Mouse (Mus musculus): ENCODE measurements around the gene Nrap. TPM values are rescaled to one million over a fixed set of nuclear protein-coding genes. Genes with fewer than 3 reads are reported as not detected.

Gene Nrap
- total and polyA plus RNA-seq, 2 experiments = 0.11 to 0.55 TPM

- WGBS = 68% methylated on average over 3 of the region's 3 CpGs
Measured at GRCm38 (mm10) chr19:56297264-56297663, 92.6 kb downstream of the Nrap start.

GRCm38 (mm10) chr19:56296668-56297067, 93.2 kb downstream of the Nrap start:
- no peak overlapping the region for H3K27ac ChIP-seq (replicated peaks; ENCODE audit: insufficient read depth, low read depth, low read length)

More at GRCm38 (mm10) chr19:56297264-56297663, 92.6 kb downstream of the Nrap start:
- no peak overlapping the region for H3K4me3 ChIP-seq (ENCODE audit: insufficient read depth, low read depth, low read length)
- TF ChIP-seq CTCF (IDR thresholded peaks at IDR 0.05; ENCODE audit: low read depth, low read length) = no peak
- TF ChIP-seq POLR2A (IDR thresholded peaks at IDR 0.05; ENCODE audit: extremely low read depth, insufficient read depth, low read length) = no peak
- peaks cover 12% of the 10 kb centered on the region for H3K4me1 ChIP-seq (ENCODE audit: control insufficient read depth, insufficient read depth, low read length)
- no peak overlapping the region for H3K27ac ChIP-seq (replicated peaks; ENCODE audit: insufficient read depth, low read depth, low read length)
- DNase-seq (ENCODE audit: extremely low read depth, low read depth, low spot score) = no peak
- no peaks in the 10 kb centered on the region for H3K27me3 ChIP-seq (ENCODE audit: control insufficient read depth, insufficient read depth, low read length)
- no peak overlapping the region for H3K9ac ChIP-seq (ENCODE audit: low read depth, low read length)
- H3K79me2 ChIP-seq (ENCODE audit: control insufficient read depth, insufficient read depth, low read length) = peaks cover 9% of the 10 kb centered on the region
- peaks cover 17% of the 10 kb centered on the region for H3K36me3 ChIP-seq (ENCODE audit: control insufficient read depth, insufficient read depth, low read length)

GRCm38 (mm10) chr19:56294654-56295399, 95.0 kb downstream of the Nrap start:
- DNase-seq (ENCODE audit: extremely low read depth, low read depth, low spot score) = peak; percentile 76
- Histone ChIP-seq H3K4me3 (ENCODE audit: insufficient read depth, low read depth, low read length) (no peak overlapping the region), H3K79me2 (ENCODE audit: control insufficient read depth, insufficient read depth, low read length) (peaks cover 20% of the 10 kb centered on the region), H3K27me3 (ENCODE audit: control insufficient read depth, insufficient read depth, low read length) (no peaks in the 10 kb centered on the region), H3K4me1 (ENCODE audit: control insufficient read depth, insufficient read depth, low read length) (peaks cover 27% of the 10 kb centered on the region), H3K9ac (ENCODE audit: low read depth, low read length) (no peak overlapping the region), H3K36me3 (ENCODE audit: control insufficient read depth, insufficient read depth, low read length) (peaks cover 11% of the 10 kb centered on the region; the same call in 1 of the 2 replicates), H3K27ac (replicated peaks; ENCODE audit: insufficient read depth, low read depth, low read length) (no peak overlapping the region)
- 37% methylated on average over 7 of the region's 7 CpGs for WGBS
- TF ChIP-seq CTCF (IDR thresholded peaks at IDR 0.05; ENCODE audit: low read depth, low read length) = peak; percentile 93
- no peak for TF ChIP-seq POLR2A (IDR thresholded peaks at IDR 0.05; ENCODE audit: extremely low read depth, insufficient read depth, low read length)

More at GRCm38 (mm10) chr19:56296668-56297067, 93.2 kb downstream of the Nrap start:
- H3K79me2 ChIP-seq (ENCODE audit: control insufficient read depth, insufficient read depth, low read length) = peaks cover 11% of the 10 kb centered on the region
- H3K4me3 ChIP-seq (ENCODE audit: insufficient read depth, low read depth, low read length) = no peak overlapping the region
- WGBS = 76% methylated on average over 9 of the region's 9 CpGs
- DNase-seq (ENCODE audit: extremely low read depth, low read depth, low spot score) = no peak
- peaks cover 12% of the 10 kb centered on the region for H3K4me1 ChIP-seq (ENCODE audit: control insufficient read depth, insufficient read depth, low read length)
- H3K27me3 ChIP-seq (ENCODE audit: control insufficient read depth, insufficient read depth, low read length) = no peaks in the 10 kb centered on the region
- no peak overlapping the region for H3K9ac ChIP-seq (ENCODE audit: low read depth, low read length)
- TF ChIP-seq CTCF (IDR thresholded peaks at IDR 0.05; ENCODE audit: low read depth, low read length) (no peak), POLR2A (IDR thresholded peaks at IDR 0.05; ENCODE audit: extremely low read depth, insufficient read depth, low read length) (no peak)
- H3K36me3 ChIP-seq (ENCODE audit: control insufficient read depth, insufficient read depth, low read length) = peaks cover 17% of the 10 kb centered on the region

GRCm38 (mm10) chr19:56292335-56292734, 97.5 kb downstream of the Nrap start:
- Histone ChIP-seq H3K4me3 (ENCODE audit: insufficient read depth, low read depth, low read length) (no peak overlapping the region), H3K4me1 (ENCODE audit: control insufficient read depth, insufficient read depth, low read length) (peaks cover 27% of the 10 kb centered on the region), H3K27ac (replicated peaks; ENCODE audit: insufficient read depth, low read depth, low read length) (no peak overlapping the region), H3K27me3 (ENCODE audit: control insufficient read depth, insufficient read depth, low read length) (no peaks in the 10 kb centered on the region), H3K36me3 (ENCODE audit: control insufficient read depth, insufficient read depth, low read length) (no peaks in the 10 kb centered on the region), H3K79me2 (ENCODE audit: control insufficient read depth, insufficient read depth, low read length) (peaks cover 23% of the 10 kb centered on the region), H3K9ac (ENCODE audit: low read depth, low read length) (no peak overlapping the region)
- 54% methylated on average over 9 of the region's 9 CpGs for WGBS
- peak; percentile 28 for DNase-seq (ENCODE audit: extremely low read depth, low read depth, low spot score)
- no peak for TF ChIP-seq POLR2A (IDR thresholded peaks at IDR 0.05; ENCODE audit: extremely low read depth, insufficient read depth, low read length)
- peak; percentile 53 for TF ChIP-seq CTCF (IDR thresholded peaks at IDR 0.05; ENCODE audit: low read depth, low read length)

GRCm38 (mm10) chr19:56291898-56292297, 97.9 kb downstream of the Nrap start:
- H3K36me3 ChIP-seq (ENCODE audit: control insufficient read depth, insufficient read depth, low read length) = no peaks in the 10 kb centered on the region
- 12% methylated on average over 6 of the region's 6 CpGs for WGBS
- no peaks in the 10 kb centered on the region for H3K27me3 ChIP-seq (ENCODE audit: control insufficient read depth, insufficient read depth, low read length)
- H3K4me3 ChIP-seq (ENCODE audit: insufficient read depth, low read depth, low read length) = no peak overlapping the region
- H3K27ac ChIP-seq (replicated peaks; ENCODE audit: insufficient read depth, low read depth, low read length) = no peak overlapping the region
- H3K79me2 ChIP-seq (ENCODE audit: control insufficient read depth, insufficient read depth, low read length) = peaks cover 23% of the 10 kb centered on the region
- TF ChIP-seq CTCF (IDR thresholded peaks at IDR 0.05; ENCODE audit: low read depth, low read length) = no peak
- TF ChIP-seq POLR2A (IDR thresholded peaks at IDR 0.05; ENCODE audit: extremely low read depth, insufficient read depth, low read length) = no peak
- H3K9ac ChIP-seq (ENCODE audit: low read depth, low read length) = no peak overlapping the region
- DNase-seq (ENCODE audit: extremely low read depth, low read depth, low spot score) = peak; percentile 31
- peaks cover 27% of the 10 kb centered on the region for H3K4me1 ChIP-seq (ENCODE audit: control insufficient read depth, insufficient read depth, low read length)

- peak; percentile 45 for DNase-seq (ENCODE audit: extremely low read depth, low read depth, low spot score)
- no peak overlapping the region for H3K4me3 ChIP-seq (ENCODE audit: insufficient read depth, low read depth, low read length)
- H3K4me1 ChIP-seq (ENCODE audit: control insufficient read depth, insufficient read depth, low read length) = peaks cover 24% of the 10 kb centered on the region
- peaks cover 23% of the 10 kb centered on the region for H3K79me2 ChIP-seq (ENCODE audit: control insufficient read depth, insufficient read depth, low read length)
- 31% methylated on average over 8 of the region's 8 CpGs for WGBS
- peak overlapping the region; percentile 24; the same call in 1 of the 2 replicates for H3K27ac ChIP-seq (replicated peaks; ENCODE audit: insufficient read depth, low read depth, low read length)
- no peaks in the 10 kb centered on the region for H3K36me3 ChIP-seq (ENCODE audit: control insufficient read depth, insufficient read depth, low read length)
- TF ChIP-seq POLR2A (IDR thresholded peaks at IDR 0.05; ENCODE audit: extremely low read depth, insufficient read depth, low read length) (no peak), CTCF (IDR thresholded peaks at IDR 0.05; ENCODE audit: low read depth, low read length) (no peak)
- no peaks in the 10 kb centered on the region for H3K27me3 ChIP-seq (ENCODE audit: control insufficient read depth, insufficient read depth, low read length)
- no peak overlapping the region for H3K9ac ChIP-seq (ENCODE audit: low read depth, low read length)
Measured at GRCm38 (mm10) chr19:56289642-56290041, 100.2 kb downstream of the Nrap start.

Data from liver, adult 2 months (tissue).